Mouse (Mus musculus) lung, embryonic 16.5 days (tissue): Measurements from ENCODE around the gene Tspan11. TPM values are rescaled to one million over a fixed set of nuclear protein-coding genes. Genes with fewer than 3 reads are reported as not detected.

Source experiments
- ATAC-seq: fragments of 200-750 bp; cut with Nextera tagmentation; 2 replicates; pipeline ENCODE4 v1.8.0; 2017; ENCODE audit warnings: low read depth, mild to moderate bottlenecking, moderate library complexity
- H3K27ac ChIP-seq: fragments of 300-500 bp; sonication (generic); 2 replicates; pipeline ENCODE4 v1.5.1; 2014; ENCODE audit warnings: mild to moderate bottlenecking, control low read depth, low read length
- H3K27me3 ChIP-seq: fragments of 300-500 bp; sonication (generic); 2 replicates; pipeline ENCODE4 v1.6.1; 2014; ENCODE audit warnings: low read depth, low read length, mixed read lengths; ENCODE audit not compliant: control insufficient read depth, insufficient read depth
- H3K36me3 ChIP-seq: fragments of 300-500 bp; sonication (generic); 2 replicates; pipeline ENCODE4 v1.6.1; 2014; ENCODE audit warnings: low read length; ENCODE audit not compliant: control insufficient read depth, insufficient read depth
- H3K4me1 ChIP-seq: fragments of 300-500 bp; sonication (generic); replicated peaks from 2 replicates; pipeline ENCODE4 v1.6.1; 2014; ENCODE audit warnings: low read length, mixed read lengths; ENCODE audit not compliant: control insufficient read depth, insufficient read depth
- H3K4me2 ChIP-seq: fragments of 300-500 bp; sonication (generic); 2 replicates; pipeline ENCODE4 v1.6.1; 2014; ENCODE audit warnings: low read depth, low read length, control low read depth
- H3K4me3 ChIP-seq: fragments of 300-500 bp; sonication (generic); 2 replicates; pipeline ENCODE4 v1.5.1; 2014; ENCODE audit warnings: mild to moderate bottlenecking, low read length, control low read depth
- H3K9ac ChIP-seq: fragments of 300-500 bp; sonication (generic); 2 replicates; pipeline ENCODE4 v1.6.1; 2014; ENCODE audit warnings: low read length, control low read depth
- H3K9me3 ChIP-seq: fragments of 300-500 bp; sonication (generic); 2 replicates; pipeline ENCODE4 v1.6.1; 2016; ENCODE audit warnings: low read length; ENCODE audit not compliant: control insufficient read depth
- WGBS: fragments of 180-500 bp; shearing (Covaris S2); extraction: QIAGEN DNeasy Blood & Tissue Kit; methylation state at CpG from one replicate; pipeline ENCODE4 v1.1.7; 2014; 5-methylcytosine and 5-hydroxymethylcytosine counted together
- polyA plus RNA-seq: library from polyadenylated mRNA; unstranded; fragments of >200 nt; fragmentation: Nextera tagmentation; extraction: Ambion mirVana; gene quantifications from 2 replicates; pipeline ENCODE4 v1.2.1, GENCODE M21; 2015

Tspan11 gene
- polyA plus RNA-seq, 1 experiment from 2014 or later, result 23.8 TPM

GRCm38 (mm10) chr6:127871436-127871835 is 16.0 kb upstream of the Tspan11 start:
- H3K4me3 ChIP-seq, result no peak overlapping the region
- ATAC-seq, result no peak
- no peak overlapping the region for H3K27ac ChIP-seq
- no peak overlapping the region for H3K4me2 ChIP-seq
- no peaks in the 10 kb centered on the region for H3K36me3 ChIP-seq
- H3K9me3 ChIP-seq, result 0 out of 2 replicates have a peak, but pooled peaks cover 3% of the 10 kb centered on the region
- H3K4me1 ChIP-seq, result peaks cover 7% of the 10 kb centered on the region
- WGBS, result 74% methylated on average over 6 of the region's 6 CpGs
- no peak overlapping the region for H3K9ac ChIP-seq
- no peaks in the 10 kb centered on the region for H3K27me3 ChIP-seq

- H3K9ac ChIP-seq, result no peak overlapping the region
- 86% methylated on average over 8 of the region's 8 CpGs for WGBS
- no peak for ATAC-seq
- H3K27ac ChIP-seq, result no peak overlapping the region
- H3K9me3 ChIP-seq, result 0 out of 2 replicates have a peak, but pooled peaks cover 3% of the 10 kb centered on the region
- no peaks in the 10 kb centered on the region for H3K36me3 ChIP-seq
- no peaks in the 10 kb centered on the region for H3K27me3 ChIP-seq
- no peak overlapping the region for H3K4me2 ChIP-seq
- no peak overlapping the region for H3K4me3 ChIP-seq
- peaks cover 15% of the 10 kb centered on the region for H3K4me1 ChIP-seq
These were observed 14.8 kb upstream of the Tspan11 start for GRCm38 (mm10) chr6:127872581-127872980.

- Histone ChIP-seq H3K9ac (no peak overlapping the region), H3K4me1 (peaks cover 15% of the 10 kb centered on the region), H3K27me3 (no peaks in the 10 kb centered on the region), H3K27ac (no peak overlapping the region), H3K4me2 (no peak overlapping the region), H3K4me3 (no peak overlapping the region), H3K36me3 (no peaks in the 10 kb centered on the region), H3K9me3 (peaks cover 7% of the 10 kb centered on the region; the same call in 1 of the 2 replicates)
- no peak for ATAC-seq
- WGBS, result 40% methylated on average over 11 of the region's 11 CpGs
These were observed 11.5 kb upstream of the Tspan11 start for GRCm38 (mm10) chr6:127875883-127876282.

- no peaks in the 10 kb centered on the region for H3K27me3 ChIP-seq
- H3K9ac ChIP-seq, result no peak overlapping the region
- H3K27ac ChIP-seq, result peak overlapping the region; percentile 24; the same call in 1 of the 2 replicates
- no peak; the same call in 1 of the 2 replicates for ATAC-seq
- no peaks in the 10 kb centered on the region for H3K36me3 ChIP-seq
- 50% methylated on average over 9 of the region's 9 CpGs for WGBS
- H3K4me2 ChIP-seq, result no peak overlapping the region
- peaks cover 6% of the 10 kb centered on the region; the same call in 1 of the 2 replicates for H3K9me3 ChIP-seq
- H3K4me1 ChIP-seq, result peaks cover 15% of the 10 kb centered on the region
- H3K4me3 ChIP-seq, result no peak overlapping the region
These were observed 11.0 kb upstream of the Tspan11 start for GRCm38 (mm10) chr6:127876436-127876835.

- H3K9ac ChIP-seq, result no peak overlapping the region
- peaks cover 6% of the 10 kb centered on the region; the same call in 1 of the 2 replicates for H3K9me3 ChIP-seq
- no peak overlapping the region for H3K4me3 ChIP-seq
- peak overlapping the region; percentile 24; the same call in 1 of the 2 replicates for H3K27ac ChIP-seq
- H3K27me3 ChIP-seq, result no peaks in the 10 kb centered on the region
- WGBS, result 44% methylated on average over 12 of the region's 12 CpGs
- H3K4me1 ChIP-seq, result peaks cover 15% of the 10 kb centered on the region
- no peak overlapping the region for H3K4me2 ChIP-seq
- H3K36me3 ChIP-seq, result no peaks in the 10 kb centered on the region
- ATAC-seq, result peak; percentile 83
These were observed 10.4 kb upstream of the Tspan11 start for GRCm38 (mm10) chr6:127877026-127877425.

- no peak overlapping the region for H3K4me3 ChIP-seq
- H3K4me2 ChIP-seq, result no peak overlapping the region
- no peaks in the 10 kb centered on the region for H3K36me3 ChIP-seq
- peaks cover 6% of the 10 kb centered on the region; the same call in 1 of the 2 replicates for H3K9me3 ChIP-seq
- no peak overlapping the region for H3K27ac ChIP-seq
- no peak overlapping the region for H3K9ac ChIP-seq
- ATAC-seq, result no peak
- 86% methylated on average over 6 of the region's 6 CpGs for WGBS
- peaks cover 15% of the 10 kb centered on the region for H3K4me1 ChIP-seq
- H3K27me3 ChIP-seq, result no peaks in the 10 kb centered on the region
These were observed 7.9 kb upstream of the Tspan11 start for GRCm38 (mm10) chr6:127879472-127879871.

- H3K27me3 ChIP-seq, result no peaks in the 10 kb centered on the region
- no peaks in the 10 kb centered on the region for H3K9me3 ChIP-seq
- H3K9ac ChIP-seq, result peak overlapping the region; percentile 74; the same call in 1 of the 2 replicates
- WGBS, result 9% methylated on average over 7 of the region's 7 CpGs
- H3K4me3 ChIP-seq, result peak overlapping the region; percentile 57
- peaks cover 18% of the 10 kb centered on the region for H3K4me1 ChIP-seq
- no peak overlapping the region for H3K27ac ChIP-seq
- peak overlapping the region; percentile 87 for H3K4me2 ChIP-seq
- ATAC-seq, result no peak
- no peaks in the 10 kb centered on the region for H3K36me3 ChIP-seq
These were observed 473 bp upstream of the Tspan11 start for GRCm38 (mm10) chr6:127886916-127887315.

- no peaks in the 10 kb centered on the region for H3K27me3 ChIP-seq
- H3K9me3 ChIP-seq, result no peaks in the 10 kb centered on the region
- H3K4me2 ChIP-seq, result peak overlapping the region; percentile 87
- H3K4me1 ChIP-seq, result peaks cover 22% of the 10 kb centered on the region
- whole genome bisulfite sequencing, result 48% methylated on average over 3 of the region's 3 CpGs
- no peaks in the 10 kb centered on the region for H3K36me3 ChIP-seq
- peak overlapping the region; percentile 14; the same call in 1 of the 2 replicates for H3K27ac ChIP-seq
- peak overlapping the region; percentile 57 for H3K4me3 ChIP-seq
- peak overlapping the region; percentile 74 for H3K9ac ChIP-seq
- ATAC-seq, result peak; percentile 41
These were observed 1.2 kb downstream of the Tspan11 start for GRCm38 (mm10) chr6:127888581-127888980.

GRCm38 (mm10) chr6:127893611-127894010 is 6.2 kb downstream of the Tspan11 start:
- no peak for ATAC-seq
- Histone ChIP-seq H3K27me3 (no peaks in the 10 kb centered on the region), H3K9me3 (no peaks in the 10 kb centered on the region; the same call in 1 of the 2 replicates), H3K36me3 (no peaks in the 10 kb centered on the region), H3K9ac (no peak overlapping the region), H3K27ac (no peak overlapping the region), H3K4me3 (no peak overlapping the region), H3K4me2 (no peak overlapping the region), H3K4me1 (peaks cover 9% of the 10 kb centered on the region; the same call in 1 of the 2 replicates)
- WGBS, result 34% methylated on average over 6 of the region's 6 CpGs
